Mouse (Mus musculus) small intestine, adult 2 months (tissue): Measurements from ENCODE around the gene Vstm5. TPM values are rescaled to one million over a fixed set of nuclear protein-coding genes. Genes with fewer than 3 reads are reported as not detected.

Experiments used
- H3K27ac ChIP-seq: fragments of 200-500 bp; 2 replicates; pipeline ENCODE4 v1.5.1; 2012; ENCODE audit warnings: low read depth, low read length, control low read depth, inconsistent platforms; ENCODE audit not compliant: insufficient read depth
- H3K27me3 ChIP-seq: fragments of 200-500 bp; 2 replicates; pipeline ENCODE4 v1.6.1; 2012; ENCODE audit warnings: mild to moderate bottlenecking, moderate library complexity, low read length, inconsistent platforms; ENCODE audit not compliant: control insufficient read depth, insufficient read depth
- H3K36me3 ChIP-seq: fragments of 200-500 bp; 2 replicates; pipeline ENCODE4 v1.6.1; 2012; ENCODE audit warnings: mild to moderate bottlenecking, low read length, control low read depth, inconsistent platforms; ENCODE audit not compliant: control insufficient read depth, insufficient read depth
- H3K4me1 ChIP-seq: fragments of 200-500 bp; 2 replicates; pipeline ENCODE4 v1.6.1; 2012; ENCODE audit warnings: low read length, inconsistent platforms, mixed read lengths; ENCODE audit not compliant: control insufficient read depth, insufficient read depth, insufficient read length
- H3K4me3 ChIP-seq: fragments of 200-500 bp; 2 replicates; pipeline ENCODE4 v1.5.1; 2012; ENCODE audit warnings: low read depth, mild to moderate bottlenecking, control low read depth, inconsistent platforms, low read length, moderate library complexity
- CTCF ChIP-seq: fragments of 200-500 bp; IDR thresholded peaks from 2 replicates; pipeline ENCODE4 v1.5.1; 2012; ENCODE audit warnings: low read depth, mild to moderate bottlenecking, control low read depth, inconsistent platforms, low read length, moderate library complexity, mixed read lengths; ENCODE audit not compliant: insufficient replicate concordance, insufficient read length; ENCODE audit errors: extremely low read depth
- POLR2A ChIP-seq: fragments of 200-500 bp; IDR thresholded peaks from 2 replicates; pipeline ENCODE4 v1.6.1; 2012; ENCODE audit warnings: low read depth, mild to moderate bottlenecking, control low read depth, inconsistent platforms, low read length, moderate library complexity
- WGBS: fragments of 180-500 bp; shearing (Covaris S2); methylation state at CpG from one replicate; pipeline ENCODE4 v1.1.7; 2018; 5-methylcytosine and 5-hydroxymethylcytosine counted together
- polyA plus RNA-seq: library from polyadenylated mRNA; depleted of rRNA; stranded (reverse); fragments of >200 nt; gene quantifications from 2 replicates; pipeline ENCODE4 v1.2.3, GENCODE M21; 2012

Vstm5 gene
- polyA plus RNA-seq, 1 experiment: 33.1 TPM

GRCm38 (mm10) chr9:15261980-15262379, 23.1 kb downstream of the Vstm5 start:
- Histone ChIP-seq H3K36me3 (peaks cover 78% of the 10 kb centered on the region), H3K4me3 (no peak overlapping the region), H3K27ac (no peak overlapping the region), H3K4me1 (no peaks in the 10 kb centered on the region), H3K27me3 (no peaks in the 10 kb centered on the region)
- no peak for TF ChIP-seq POLR2A
- no peak for TF ChIP-seq CTCF
- WGBS: 82% methylated on average over 8 of the region's 8 CpGs

DNA sequence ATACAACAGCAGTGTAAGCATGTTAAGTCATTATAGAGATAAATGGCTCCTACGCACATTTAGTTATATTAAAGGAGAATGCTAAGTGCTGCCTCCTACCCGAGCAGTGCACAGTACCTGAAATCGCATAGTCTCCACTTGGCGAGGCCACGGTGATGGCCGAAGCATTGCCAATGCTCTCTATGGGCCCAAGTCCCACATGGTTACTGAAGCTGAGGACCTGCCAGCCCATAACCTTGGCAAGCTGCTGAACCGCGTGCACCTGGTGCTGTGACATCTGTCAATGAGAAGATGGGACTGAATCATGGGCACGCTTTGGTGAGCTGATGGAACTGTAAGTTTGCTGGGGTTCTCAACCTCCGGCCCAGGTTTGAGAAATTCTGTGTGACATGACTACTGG, 24.6 kb downstream of the Vstm5 start:
- peaks cover 79% of the 10 kb centered on the region for H3K36me3 ChIP-seq
- WGBS: 95% methylated on average over 10 of the region's 10 CpGs
- no peak overlapping the region for H3K4me3 ChIP-seq
- no peak overlapping the region for H3K27ac ChIP-seq
- H3K4me1 ChIP-seq: no peaks in the 10 kb centered on the region
- no peaks in the 10 kb centered on the region for H3K27me3 ChIP-seq
- TF ChIP-seq POLR2A (no peak), CTCF (no peak)

DNA sequence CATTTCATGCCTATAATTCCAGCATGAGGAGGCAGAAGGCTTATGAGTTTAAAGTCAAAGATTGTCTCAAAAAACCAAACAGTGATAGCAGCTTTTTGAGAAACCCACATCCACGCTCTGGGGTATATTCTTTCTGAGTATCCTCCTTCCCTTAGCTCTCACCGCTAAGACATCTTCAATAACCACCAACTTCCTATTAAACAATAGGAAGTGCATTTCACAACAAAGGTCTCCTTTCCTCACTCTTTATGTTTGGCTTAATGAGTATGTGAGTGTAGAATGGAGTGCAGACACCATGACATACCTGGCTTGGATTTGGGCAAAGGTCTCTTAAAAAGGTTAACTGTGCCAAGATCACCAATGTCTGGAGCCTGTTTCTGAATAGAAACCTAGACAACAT, 35.1 kb downstream of the Vstm5 start:
- no peaks in the 10 kb centered on the region for H3K27me3 ChIP-seq
- H3K36me3 ChIP-seq: peaks cover 57% of the 10 kb centered on the region
- WGBS: 92% methylated on average over 2 of the region's 2 CpGs
- no peak overlapping the region for H3K27ac ChIP-seq
- TF ChIP-seq CTCF (no peak), POLR2A (no peak)
- no peaks in the 10 kb centered on the region for H3K4me1 ChIP-seq
- H3K4me3 ChIP-seq: no peak overlapping the region

- Histone ChIP-seq H3K27me3 (no peaks in the 10 kb centered on the region), H3K4me1 (peaks cover 6% of the 10 kb centered on the region; the same call in 1 of the 2 replicates), H3K4me3 (no peak overlapping the region), H3K36me3 (peaks cover 33% of the 10 kb centered on the region), H3K27ac (no peak overlapping the region)
- no peak for TF ChIP-seq POLR2A
- TF ChIP-seq CTCF: no peak
- WGBS: 94% methylated on average over 4 of the region's 4 CpGs
These were observed 38.0 kb downstream of the Vstm5 start for GRCm38 (mm10) chr9:15276855-15277254.

DNA sequence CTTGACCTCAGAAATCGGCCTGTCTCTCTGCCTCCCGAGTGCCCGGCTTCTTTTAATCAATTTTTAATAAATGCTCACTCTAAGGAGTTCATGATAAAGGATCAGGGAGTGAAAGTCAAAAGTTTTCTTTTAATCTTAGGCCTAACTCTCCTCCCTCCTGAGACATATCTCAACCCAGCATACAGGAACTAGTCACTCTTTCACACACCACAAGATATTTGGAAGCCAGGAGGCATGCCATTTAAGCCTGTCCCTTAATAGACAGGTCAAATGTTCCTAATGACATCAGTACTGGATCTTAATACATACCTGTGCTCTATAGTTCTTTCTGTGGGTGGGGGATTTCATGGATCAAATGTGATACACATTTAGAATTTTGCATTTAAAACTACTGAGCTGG, 39.5 kb downstream of the Vstm5 start:
- 74% methylated on average over 3 of the region's 3 CpGs for WGBS
- no peak overlapping the region for H3K27ac ChIP-seq
- H3K27me3 ChIP-seq: no peaks in the 10 kb centered on the region
- H3K36me3 ChIP-seq: peaks cover 20% of the 10 kb centered on the region
- TF ChIP-seq POLR2A (no peak), CTCF (no peak)
- no peak overlapping the region for H3K4me3 ChIP-seq
- peaks cover 6% of the 10 kb centered on the region; the same call in 1 of the 2 replicates for H3K4me1 ChIP-seq

- TF ChIP-seq CTCF (no peak), POLR2A (no peak)
- H3K27ac ChIP-seq: peak overlapping the region; percentile 77
- H3K4me1 ChIP-seq: peaks cover 6% of the 10 kb centered on the region; the same call in 1 of the 2 replicates
- peak overlapping the region; percentile 77 for H3K4me3 ChIP-seq
- H3K27me3 ChIP-seq: no peaks in the 10 kb centered on the region
- 5% methylated on average over 19 of the region's 19 CpGs for WGBS
- peaks cover 15% of the 10 kb centered on the region for H3K36me3 ChIP-seq
These were observed 40.3 kb downstream of the Vstm5 start for GRCm38 (mm10) chr9:15279139-15279648.

GRCm38 (mm10) chr9:15279649-15280490, 41.0 kb downstream of the Vstm5 start, which contains the start of gene Med17:
Gene Med17 (minus strand): TSS chr9:15279931.
- Histone ChIP-seq H3K36me3 (peaks cover 13% of the 10 kb centered on the region), H3K4me1 (peaks cover 6% of the 10 kb centered on the region; the same call in 1 of the 2 replicates), H3K4me3 (peak within 1 kb of the TSS; percentile 77), H3K27ac (peak within 1 kb of the TSS; percentile 77), H3K27me3 (no peaks in the 10 kb centered on the region)
- under 1% methylated on average over 57 of the region's 57 CpGs for WGBS
- TF ChIP-seq CTCF: no peak
- peak; percentile 80 for TF ChIP-seq POLR2A
